Mouse (Mus musculus) ES-Bruce4 (cell line): Measurements from ENCODE around the gene Bche. TPM values are rescaled to one million over a fixed set of nuclear protein-coding genes. Genes with fewer than 3 reads are reported as not detected.

Source experiments
- H3K27ac ChIP-seq: 2 replicates; pipeline ENCODE4 v1.5.1; 2012; ENCODE audit warnings: low read length, inconsistent platforms; ENCODE audit not compliant: insufficient read depth
- H3K27me3 ChIP-seq: 2 replicates; pipeline ENCODE4 v1.6.1; 2012; ENCODE audit warnings: mild to moderate bottlenecking, low read length, inconsistent platforms; ENCODE audit not compliant: control insufficient read depth, poor library complexity, insufficient read depth, severe bottlenecking
- H3K36me3 ChIP-seq: 2 replicates; pipeline ENCODE4 v1.6.1; 2012; ENCODE audit warnings: inconsistent platforms, mild to moderate bottlenecking, low read length, moderate library complexity; ENCODE audit not compliant: control insufficient read depth, poor library complexity, insufficient read depth, severe bottlenecking
- H3K4me1 ChIP-seq: one replicate; pipeline ENCODE4 v1.8.1; 2011; ENCODE audit warnings: low read length; ENCODE audit not compliant: control insufficient read depth, insufficient read depth
- H3K4me3 ChIP-seq: 2 replicates; pipeline ENCODE4 v1.5.1; 2011; ENCODE audit warnings: low read depth, mild to moderate bottlenecking, low read length
- H3K9ac ChIP-seq: 2 replicates; pipeline ENCODE4 v1.6.1; 2012; ENCODE audit warnings: low read depth, mild to moderate bottlenecking, inconsistent platforms; ENCODE audit not compliant: poor library complexity, severe bottlenecking
- H3K9me3 ChIP-seq: replicated peaks from 2 replicates; pipeline ENCODE4 v1.6.1; 2012; ENCODE audit warnings: mild to moderate bottlenecking, low read length, inconsistent platforms; ENCODE audit not compliant: control insufficient read depth, poor library complexity, insufficient read depth, severe bottlenecking
- CTCF ChIP-seq: IDR thresholded peaks from one replicate; pipeline ENCODE4 v1.8.1; 2011; ENCODE audit warnings: low read depth, low read length
- EP300 ChIP-seq: IDR thresholded peaks from 2 replicates; pipeline ENCODE4 v1.6.1; 2011; ENCODE audit warnings: low read depth, low read length; ENCODE audit not compliant: insufficient read depth
- POLR2A ChIP-seq: IDR thresholded peaks from one replicate; pipeline ENCODE4 v1.8.1; 2011; ENCODE audit warnings: low read length; ENCODE audit not compliant: insufficient read depth
- polyA plus RNA-seq: library from polyadenylated mRNA; stranded (reverse); fragments of >200 nt; gene quantifications from 2 replicates; pipeline ENCODE4 v1.2.4, GENCODE M21; 2011; ENCODE audit warnings: low read depth; ENCODE audit not compliant: missing spikeins, insufficient read depth, insufficient read length

Bche gene
- polyA plus RNA-seq: 0.48 and 0.67 TPM in 2 replicates

- Histone ChIP-seq H3K27me3 (no peaks in the 10 kb centered on the region), H3K27ac (no peak within 1 kb of the TSS), H3K4me3 (peak within 1 kb of the TSS; percentile 65), H3K36me3 (no peaks in the 10 kb centered on the region), H3K4me1 (no peaks in the 10 kb centered on the region), H3K9me3 (no peaks in the 10 kb centered on the region), H3K9ac (peak within 1 kb of the TSS; percentile 18; the same call in 1 of the 2 replicates)
- TF ChIP-seq EP300 (no peak), CTCF (no peak), POLR2A (no peak)
Measured at GRCm38 (mm10) chr3:73708410-73708714, at the start of gene Bche. Gene Bche, minus strand, starts transcription at chr3:73708415.

GRCm38 (mm10) chr3:73741998-73742397 lies 33.8 kb upstream of the Bche start:
- TF ChIP-seq POLR2A (no peak), CTCF (no peak), EP300 (no peak)
- Histone ChIP-seq H3K4me3 (no peak overlapping the region), H3K36me3 (no peaks in the 10 kb centered on the region), H3K27me3 (no peaks in the 10 kb centered on the region), H3K9me3 (no peaks in the 10 kb centered on the region), H3K9ac (no peak overlapping the region), H3K4me1 (no peaks in the 10 kb centered on the region), H3K27ac (no peak overlapping the region)

- Histone ChIP-seq H3K4me1 (no peaks in the 10 kb centered on the region), H3K9me3 (no peaks in the 10 kb centered on the region), H3K4me3 (no peak overlapping the region), H3K9ac (no peak overlapping the region), H3K27ac (no peak overlapping the region), H3K36me3 (no peaks in the 10 kb centered on the region), H3K27me3 (no peaks in the 10 kb centered on the region)
- no peak for TF ChIP-seq CTCF
Measured at GRCm38 (mm10) chr3:73731677-73732076, 23.5 kb upstream of the Bche start.

- no peak for TF ChIP-seq EP300
- no peak for TF ChIP-seq CTCF
- TF ChIP-seq POLR2A: no peak
- no peak overlapping the region for H3K9ac ChIP-seq
- H3K4me1 ChIP-seq: no peaks in the 10 kb centered on the region
- H3K27ac ChIP-seq: no peak overlapping the region
- no peaks in the 10 kb centered on the region for H3K36me3 ChIP-seq
- H3K27me3 ChIP-seq: no peaks in the 10 kb centered on the region
- no peaks in the 10 kb centered on the region for H3K9me3 ChIP-seq
- H3K4me3 ChIP-seq: no peak overlapping the region
Measured at GRCm38 (mm10) chr3:73729511-73729910, 21.3 kb upstream of the Bche start.

GRCm38 (mm10) chr3:73725711-73726110 lies 17.5 kb upstream of the Bche start:
- H3K4me1 ChIP-seq: no peaks in the 10 kb centered on the region
- no peak overlapping the region for H3K27ac ChIP-seq
- H3K9ac ChIP-seq: no peak overlapping the region
- H3K27me3 ChIP-seq: no peaks in the 10 kb centered on the region
- no peak overlapping the region for H3K4me3 ChIP-seq
- no peaks in the 10 kb centered on the region for H3K9me3 ChIP-seq
- TF ChIP-seq EP300: no peak
- TF ChIP-seq CTCF: no peak
- no peak for TF ChIP-seq POLR2A
- no peaks in the 10 kb centered on the region for H3K36me3 ChIP-seq

GRCm38 (mm10) chr3:73724869-73725268 lies 16.7 kb upstream of the Bche start:
- no peak for TF ChIP-seq EP300
- no peak for TF ChIP-seq CTCF
- no peak for TF ChIP-seq POLR2A
- no peak overlapping the region for H3K4me3 ChIP-seq
- H3K36me3 ChIP-seq: no peaks in the 10 kb centered on the region
- no peaks in the 10 kb centered on the region for H3K4me1 ChIP-seq
- no peak overlapping the region for H3K9ac ChIP-seq
- no peaks in the 10 kb centered on the region for H3K27me3 ChIP-seq
- no peak overlapping the region for H3K27ac ChIP-seq
- H3K9me3 ChIP-seq: no peaks in the 10 kb centered on the region
